Mouse (Mus musculus): ENCODE results near the gene Qpctl.

Qpctl gene

DNA sequence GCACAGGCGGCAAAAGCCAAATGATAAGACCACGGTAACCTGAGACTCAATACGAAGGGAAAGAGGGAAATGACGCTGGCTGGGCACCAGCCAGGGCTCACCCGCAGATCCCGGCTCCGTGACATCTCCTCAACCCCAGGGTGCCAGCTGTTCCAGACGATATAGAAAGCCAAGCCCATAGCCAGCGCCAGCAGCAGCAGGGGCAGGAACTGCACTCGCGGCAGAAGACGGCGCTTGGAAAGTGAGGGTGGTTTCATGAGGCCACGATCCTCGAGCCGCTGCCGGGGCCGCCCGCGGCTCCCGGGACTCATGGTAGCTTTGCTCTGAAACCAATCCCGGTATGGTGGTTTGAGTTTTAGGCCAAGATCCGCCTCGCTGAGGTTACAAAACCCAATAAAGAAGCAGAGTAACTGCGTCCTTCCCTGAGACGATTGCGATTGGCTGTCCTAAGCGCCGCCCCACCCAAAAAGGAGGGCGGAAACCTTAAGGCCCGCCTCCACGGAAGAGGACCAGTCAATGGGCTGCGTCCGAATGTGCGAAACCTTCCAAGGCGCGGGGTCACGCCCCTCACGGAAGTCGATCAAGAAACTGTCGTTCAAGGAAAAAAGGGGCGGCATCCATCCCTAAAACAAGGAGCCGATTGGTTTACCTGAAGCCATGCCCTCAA, at the start of gene Qpctl:
Gene Qpctl, minus strand, starts transcription at position 417 of the 667 bp plus-strand sequence.
- DNase-seq = peak; percentile 99

DNA sequence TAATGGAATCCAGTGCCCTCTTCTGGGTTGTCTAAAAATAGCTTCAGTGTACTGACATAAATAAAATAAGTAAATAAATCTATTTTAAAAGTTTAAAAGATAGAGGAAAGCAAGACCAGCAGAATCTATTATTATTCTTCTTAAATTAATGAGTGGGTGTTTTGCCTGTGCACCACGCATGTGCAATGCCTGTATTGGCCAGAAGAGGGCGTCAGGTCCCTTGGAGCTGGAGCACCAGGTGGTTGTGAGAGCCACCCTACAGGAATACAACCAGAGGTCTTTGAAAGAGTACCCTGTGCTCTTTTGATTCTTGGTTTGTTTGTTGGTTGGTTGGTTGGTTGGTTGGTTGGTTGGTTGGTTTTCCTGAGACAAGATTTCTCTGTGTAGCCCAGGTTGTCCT, 48.9 kb upstream of the Qpctl start:
- DNase-seq = no peak

DNA sequence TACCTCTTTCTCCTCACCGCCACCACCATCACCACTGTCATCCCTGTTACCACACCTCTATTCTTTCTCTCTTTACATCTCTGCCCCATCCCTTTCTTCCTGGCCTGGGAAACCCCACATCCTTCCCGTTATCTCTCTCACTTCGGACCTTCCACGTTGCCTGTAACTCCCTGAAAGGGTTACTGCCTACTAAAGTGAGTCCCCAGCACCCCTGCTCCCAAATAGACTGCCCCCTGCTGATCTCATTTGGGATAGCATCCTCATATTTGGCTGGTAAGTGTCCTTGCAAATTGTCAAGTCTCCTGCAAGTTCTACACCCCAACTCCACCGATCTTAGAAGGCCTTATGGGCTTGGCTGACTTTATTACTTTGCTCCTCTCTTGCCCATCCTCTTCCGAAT, 47.6 kb upstream of the Qpctl start:
- peak; percentile 35 for DNase-seq

DNA sequence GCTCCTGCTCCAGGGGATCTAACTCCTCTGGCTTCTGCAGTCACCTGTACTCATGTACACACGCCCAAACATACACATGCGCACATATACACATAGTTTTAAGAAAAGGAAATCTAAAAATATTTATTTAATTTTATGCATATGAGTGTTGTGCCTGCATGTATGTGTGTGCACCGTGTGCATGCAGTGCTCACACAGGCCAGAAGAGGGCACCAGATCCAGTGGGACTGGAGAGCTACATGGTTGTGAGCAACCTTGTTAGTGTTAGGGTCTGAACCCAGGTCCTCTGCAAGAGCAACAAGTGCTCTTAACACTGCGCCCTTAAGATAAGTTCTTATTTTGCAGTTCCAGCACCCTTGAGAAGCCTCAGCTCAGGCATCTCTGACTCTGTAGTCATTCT, 45.6 kb upstream of the Qpctl start:
- DNase-seq = no peak

GRCm38 (mm10) chr7:19184758-19185157, 35.7 kb upstream of the Qpctl start:
- DNase-seq = no peak

- no peak for DNase-seq
Measured at GRCm38 (mm10) chr7:19184250-19184649, 35.2 kb upstream of the Qpctl start.

DNA sequence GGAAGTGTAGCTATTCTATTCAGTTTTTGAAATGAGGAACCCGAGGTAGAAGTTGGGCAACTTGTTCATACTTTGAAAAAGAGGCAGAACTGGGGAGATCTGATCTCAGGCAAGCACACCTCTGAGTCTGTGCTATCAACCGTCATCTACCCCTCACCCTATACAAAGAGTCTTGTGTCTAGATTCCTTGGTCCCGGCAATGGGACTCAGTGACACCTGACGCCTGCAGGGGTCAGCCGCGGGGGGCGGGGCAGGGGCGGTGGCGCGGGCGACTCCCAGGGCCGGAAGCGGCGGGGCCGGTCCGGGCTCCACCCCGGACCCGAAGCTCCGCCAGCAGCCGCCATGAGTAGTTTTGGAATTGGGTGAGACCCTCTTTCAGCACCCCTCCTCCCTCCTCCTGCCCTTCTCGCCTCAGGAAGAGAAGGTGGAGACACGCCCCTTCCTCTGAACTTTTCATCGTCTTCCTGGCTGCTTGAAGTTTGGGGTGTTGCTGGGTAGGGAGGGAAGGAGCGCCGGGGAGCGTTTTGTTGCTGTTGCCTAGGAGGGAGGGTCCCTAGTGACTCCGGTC, 31.9 kb upstream of the Qpctl start:
- DNase-seq = no peak

GRCm38 (mm10) chr7:19179936-19180335, 30.8 kb upstream of the Qpctl start:
- DNase-seq = no peak

GRCm38 (mm10) chr7:19179173-19179572, 30.1 kb upstream of the Qpctl start:
- peak; percentile 63 for DNase-seq

- DNase-seq = peak; percentile 83
Measured at GRCm38 (mm10) chr7:19178443-19179092, 29.5 kb upstream of the Qpctl start.

DNA sequence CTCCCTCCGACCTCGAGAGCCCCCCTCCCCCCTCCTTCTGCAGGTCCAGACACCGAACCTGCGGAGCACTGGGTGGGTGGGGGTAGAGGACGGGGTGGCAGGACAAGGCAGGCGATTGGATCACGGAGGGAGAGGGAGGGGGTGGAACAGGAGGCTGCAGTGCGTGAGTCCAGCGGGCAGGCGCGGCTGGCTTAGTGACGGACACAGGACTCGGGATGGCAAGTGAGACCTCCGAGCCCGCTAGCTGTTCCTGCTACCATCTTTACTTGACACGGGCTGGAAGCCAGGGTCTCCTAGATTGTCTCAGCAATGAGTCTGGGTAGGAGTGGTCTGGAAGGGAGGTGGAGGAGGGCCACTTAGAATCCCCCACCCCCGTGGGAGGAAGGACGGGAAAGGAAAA, 28.9 kb upstream of the Qpctl start:
- DNase-seq = peak; percentile 79

GRCm38 (mm10) chr7:19177216-19177615, 28.1 kb upstream of the Qpctl start:
- DNase-seq = peak; percentile 66

DNA sequence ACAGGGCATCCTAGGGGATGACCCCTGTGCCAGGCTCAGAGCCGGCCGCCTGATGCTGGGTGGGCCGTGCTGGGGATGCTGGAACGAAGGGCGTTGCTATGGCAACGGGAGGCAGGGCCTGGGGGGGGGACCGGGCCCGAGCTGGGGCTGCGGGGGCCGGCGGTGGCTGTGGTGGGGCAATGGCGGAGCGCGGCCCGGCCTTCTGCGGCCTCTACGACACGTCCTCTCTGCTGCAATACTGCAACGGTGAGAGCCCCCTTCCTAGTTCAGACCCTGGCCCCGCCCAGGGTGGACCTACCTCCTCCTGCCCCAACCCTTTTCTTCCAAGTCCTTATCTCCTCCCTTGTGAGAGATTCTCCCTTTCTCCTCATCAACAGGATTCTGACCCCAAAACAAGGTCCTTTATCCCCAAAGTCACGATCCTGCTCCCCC, 27.4 kb upstream of the Qpctl start:
- no peak for DNase-seq

DNA sequence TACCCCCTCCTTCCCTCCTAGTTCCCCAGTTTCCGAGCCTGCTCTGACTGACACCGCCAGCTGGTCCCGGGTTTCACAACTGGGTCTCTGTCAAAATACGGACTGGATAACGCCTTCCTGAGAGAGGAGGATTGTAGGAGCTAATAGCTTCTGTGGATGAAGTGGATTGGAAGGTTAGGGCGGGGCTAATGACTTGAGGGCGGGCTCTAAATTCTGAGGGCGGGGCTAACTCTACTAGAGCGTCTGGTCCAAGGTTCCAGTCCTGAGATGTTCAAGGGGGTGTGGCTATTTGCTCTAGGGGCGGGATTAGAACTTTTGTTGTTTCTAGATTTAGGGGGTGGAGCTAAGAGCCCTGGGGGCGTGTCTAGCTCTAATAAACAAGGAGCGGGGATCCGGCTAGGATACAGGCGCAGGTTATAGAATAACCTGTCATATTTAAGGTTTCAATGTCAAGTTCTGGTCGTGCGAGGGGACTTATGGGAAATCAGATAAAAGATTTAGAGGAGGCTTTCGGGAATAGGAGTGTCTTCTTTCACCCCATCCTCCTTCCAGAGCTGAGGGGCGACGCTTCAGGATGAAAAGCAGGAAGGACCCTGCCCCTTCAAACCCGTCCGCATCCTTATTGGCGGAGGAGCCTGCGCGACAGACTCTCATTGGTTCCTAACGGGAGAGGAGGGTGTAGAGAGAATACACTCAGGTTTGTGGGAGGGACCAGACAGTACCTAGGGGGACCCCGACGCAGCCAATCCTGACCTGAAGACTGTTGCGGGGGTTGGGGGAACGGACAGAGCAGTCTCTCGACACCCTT, 26.8 kb upstream of the Qpctl start, which contains the start of gene Eml2:
Gene Eml2, plus strand, starts transcription at position 714 of the 808 bp plus-strand sequence.
- DNase-seq = peak; percentile 92

DNA sequence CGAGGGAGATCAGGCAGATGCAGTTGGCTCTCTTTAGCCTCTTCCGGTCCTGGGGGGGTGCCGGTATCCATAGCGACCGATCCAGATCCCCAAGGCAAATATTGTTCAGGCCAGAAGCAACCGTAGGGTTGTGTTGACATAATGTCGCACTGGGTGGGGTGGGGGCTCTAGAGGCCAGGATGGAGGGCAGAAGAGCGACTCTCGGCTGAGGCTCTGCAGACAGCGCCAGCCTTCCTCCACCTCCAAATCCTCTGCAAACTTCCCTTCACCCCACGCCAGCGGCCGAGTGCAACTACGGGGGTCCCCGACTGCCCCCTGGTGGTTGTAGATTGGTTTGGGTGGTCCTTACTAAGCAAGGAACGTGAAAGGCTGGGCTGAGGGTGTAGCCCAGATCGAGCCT, 23.8 kb upstream of the Qpctl start:
- peak; percentile 74 for DNase-seq

DNA sequence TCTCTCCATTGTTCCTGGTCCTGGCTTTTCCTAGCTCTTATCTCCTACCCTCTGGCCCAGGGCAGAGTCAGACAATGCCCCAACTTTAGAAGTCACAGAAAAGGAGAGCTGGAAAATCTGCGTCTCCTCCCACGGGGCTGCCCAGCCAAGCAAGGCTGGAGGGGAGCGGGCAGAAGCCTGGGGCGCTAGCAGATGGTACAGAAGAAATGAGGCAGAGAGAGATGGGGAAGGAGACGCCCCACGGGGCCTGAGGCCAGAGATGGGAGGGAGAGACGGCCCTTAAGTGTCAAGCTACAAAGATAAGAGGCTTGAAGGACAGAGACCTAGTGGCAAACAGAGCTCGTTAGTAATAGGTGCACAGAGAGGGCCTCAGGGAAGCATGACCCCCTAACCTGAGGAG, 22.7 kb upstream of the Qpctl start:
- DNase-seq = peak; percentile 57

- no peak for DNase-seq
Measured at GRCm38 (mm10) chr7:19170142-19170541, 21.1 kb upstream of the Qpctl start.

DNA sequence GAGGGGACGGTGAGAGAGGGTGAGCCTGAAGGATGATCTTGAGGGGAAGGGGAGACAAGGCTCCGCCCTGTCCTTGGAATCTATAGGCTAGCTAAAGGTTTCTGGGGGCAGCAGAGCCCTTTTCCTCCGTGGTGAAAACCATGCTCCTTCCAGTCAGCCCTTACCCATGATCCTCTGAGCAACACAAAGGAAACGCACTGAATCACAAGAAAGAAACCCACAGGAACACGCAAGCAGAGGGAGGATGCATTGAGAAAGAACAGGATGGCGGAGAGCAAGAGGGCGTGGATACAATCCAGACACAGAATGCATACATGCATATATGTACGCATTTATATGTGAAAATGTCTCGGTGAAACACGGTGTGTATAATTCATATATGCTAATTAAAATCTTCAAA, 20.4 kb upstream of the Qpctl start:
- no peak for DNase-seq

- DNase-seq = peak; percentile 5
Measured at GRCm38 (mm10) chr7:19166990-19167389, 17.9 kb upstream of the Qpctl start.

DNA sequence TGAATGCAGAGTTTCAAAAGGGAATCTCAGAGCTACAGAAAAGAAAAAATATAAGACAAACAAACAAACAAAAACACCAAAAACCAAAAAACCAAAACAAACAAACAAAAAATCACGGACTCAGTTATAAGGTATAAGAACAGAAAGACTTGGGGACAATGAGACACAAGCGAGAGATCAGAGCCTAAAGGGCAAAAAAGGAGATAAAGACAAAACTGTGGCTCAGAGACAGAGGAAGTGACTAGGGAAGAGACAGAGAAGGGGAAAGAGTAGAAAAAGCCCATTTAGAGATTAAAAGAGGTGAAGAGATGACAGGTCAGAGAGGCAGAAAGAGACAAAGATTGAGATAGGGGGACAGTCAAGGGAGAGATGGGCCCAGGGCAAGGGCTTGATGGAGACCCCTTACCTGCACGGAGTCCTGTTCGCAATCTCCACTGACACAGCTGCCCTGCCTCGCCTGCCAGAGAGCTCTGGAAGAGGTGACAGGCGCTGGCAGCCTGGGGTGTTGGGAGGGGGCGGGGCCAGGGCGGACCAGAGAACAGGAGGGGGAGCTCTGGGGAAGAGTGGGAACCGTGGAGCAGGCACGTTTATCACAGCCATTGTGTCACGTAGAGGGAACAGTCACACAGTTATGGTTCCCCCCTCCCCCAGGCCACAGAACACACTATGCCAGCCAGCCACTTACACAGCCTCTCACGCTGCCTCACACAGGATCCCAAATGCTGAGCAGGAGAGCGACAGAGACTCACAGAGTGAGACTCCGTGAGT, 16.7 kb upstream of the Qpctl start, which contains the start of gene Gipr:
Gene Gipr, minus strand, starts transcription at position 472 of the 768 bp plus-strand sequence.
- DNase-seq = peak; percentile 8

- peak; percentile 11 for DNase-seq
Measured at GRCm38 (mm10) chr7:19164978-19165377, 15.9 kb upstream of the Qpctl start.

- no peak for DNase-seq
Measured at GRCm38 (mm10) chr7:19164189-19164588, 15.1 kb upstream of the Qpctl start.

All from cerebellum, adult 9-11 months (tissue).